Mouse (Mus musculus): ENCODE data around the gene Arhgap8. TPM values are rescaled to one million over a fixed set of nuclear protein-coding genes. Genes with fewer than 3 reads are reported as not detected.
A peak's percentile ranks its signal among the peaks of the same experiment; 100 is the strongest.

Arhgap8 gene
- polyA plus RNA-seq, 1 experiment from 2014 or later, result 2.8 TPM

DNA sequence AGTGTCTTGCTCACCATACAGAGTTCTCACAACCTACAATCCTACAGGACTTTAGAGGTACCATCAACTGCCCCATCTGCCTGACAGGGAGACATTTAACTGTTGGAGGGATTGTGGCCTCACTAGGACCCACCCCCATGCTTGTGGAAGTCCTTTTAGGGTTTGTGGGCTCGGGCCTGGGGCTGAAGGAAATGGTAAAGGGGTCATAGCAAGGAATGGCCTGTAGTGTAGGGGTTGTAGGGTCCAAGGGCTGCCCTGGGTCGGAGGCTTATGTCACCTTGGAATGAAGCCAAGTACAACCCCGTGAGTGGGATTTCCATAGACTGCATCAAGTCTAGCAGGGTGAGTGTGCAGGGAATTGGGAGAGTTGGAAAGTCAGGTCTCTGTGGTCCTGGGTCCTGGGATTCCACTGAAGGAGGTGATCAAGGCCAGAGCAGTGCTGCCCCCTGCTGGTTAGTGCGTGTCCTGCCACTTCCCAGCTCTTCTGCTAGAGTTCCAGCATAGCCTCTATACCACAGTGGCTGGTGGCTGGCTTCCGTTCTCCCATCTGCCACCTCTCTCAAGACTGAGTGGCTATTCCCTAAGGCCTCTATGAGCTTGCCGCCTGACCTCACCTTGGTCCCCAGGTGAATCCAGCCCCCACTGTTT, 19.6 kb upstream of the Arhgap8 start:
- no peaks in the 10 kb centered on the region for H3K36me3 ChIP-seq (replicated peaks; ENCODE audit: control insufficient read depth, insufficient read depth, low read depth, low read length)
- no peaks in the 10 kb centered on the region for H3K9me3 ChIP-seq (replicated peaks; ENCODE audit: control insufficient read depth, low read length)
- H3K27ac ChIP-seq (replicated peaks; ENCODE audit: low read depth, low read length), result no peak overlapping the region
- H3K4me2 ChIP-seq (ENCODE audit: low read depth, low read length), result no peak overlapping the region
- ATAC-seq (replicated peaks; ENCODE audit: insufficient number of reproducible peaks, low FRiP score, low TSS enrichment, low read depth), result no peak
- H3K27me3 ChIP-seq (ENCODE audit: control insufficient read depth, insufficient read depth, low read length), result no peaks in the 10 kb centered on the region
- peak; percentile 83 for DNase-seq (ENCODE audit: low spot score)
- 56% methylated on average over 6 of the region's 6 CpGs for WGBS
- H3K9ac ChIP-seq (replicated peaks; ENCODE audit: low read length), result no peak overlapping the region
- no peaks in the 10 kb centered on the region; the same call in none of the 2 replicates for H3K4me1 ChIP-seq (ENCODE audit: control insufficient read depth, insufficient read depth, low read length)
- no peak overlapping the region for H3K4me3 ChIP-seq (ENCODE audit: low read depth, low read length)

DNA sequence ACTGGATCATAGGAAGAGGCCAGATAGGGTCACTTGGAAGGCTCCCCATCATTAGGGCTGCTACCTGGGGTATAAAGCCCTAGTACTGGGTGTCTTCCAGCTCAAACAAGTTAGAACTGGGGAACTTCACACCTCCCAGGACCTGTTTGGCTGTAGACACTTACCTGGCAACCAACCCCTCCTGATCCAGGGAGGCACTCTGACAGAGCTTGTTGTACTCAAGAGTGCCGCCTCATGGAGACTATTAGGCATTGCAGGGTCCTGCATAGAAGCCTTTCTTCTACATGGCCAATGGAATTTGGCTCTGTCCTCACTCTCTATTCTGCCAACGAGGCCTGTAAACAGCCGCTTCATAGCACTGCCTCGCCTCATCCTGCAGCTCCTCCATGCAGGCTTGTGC, 17.9 kb upstream of the Arhgap8 start:
- Histone ChIP-seq H3K9ac (replicated peaks; ENCODE audit: low read length) (no peak overlapping the region), H3K27ac (replicated peaks; ENCODE audit: low read depth, low read length) (no peak overlapping the region), H3K9me3 (replicated peaks; ENCODE audit: control insufficient read depth, low read length) (no peaks in the 10 kb centered on the region), H3K4me3 (ENCODE audit: low read depth, low read length) (no peak overlapping the region), H3K4me1 (ENCODE audit: control insufficient read depth, insufficient read depth, low read length) (no peaks in the 10 kb centered on the region; the same call in none of the 2 replicates), H3K4me2 (ENCODE audit: low read depth, low read length) (no peak overlapping the region), H3K36me3 (replicated peaks; ENCODE audit: control insufficient read depth, insufficient read depth, low read depth, low read length) (no peaks in the 10 kb centered on the region), H3K27me3 (ENCODE audit: control insufficient read depth, insufficient read depth, low read length) (no peaks in the 10 kb centered on the region)
- no peak for ATAC-seq (replicated peaks; ENCODE audit: insufficient number of reproducible peaks, low FRiP score, low TSS enrichment, low read depth)
- DNase-seq (ENCODE audit: low spot score), result peak; percentile 73
- 33% methylated on average over 4 of the region's 4 CpGs for WGBS

DNA sequence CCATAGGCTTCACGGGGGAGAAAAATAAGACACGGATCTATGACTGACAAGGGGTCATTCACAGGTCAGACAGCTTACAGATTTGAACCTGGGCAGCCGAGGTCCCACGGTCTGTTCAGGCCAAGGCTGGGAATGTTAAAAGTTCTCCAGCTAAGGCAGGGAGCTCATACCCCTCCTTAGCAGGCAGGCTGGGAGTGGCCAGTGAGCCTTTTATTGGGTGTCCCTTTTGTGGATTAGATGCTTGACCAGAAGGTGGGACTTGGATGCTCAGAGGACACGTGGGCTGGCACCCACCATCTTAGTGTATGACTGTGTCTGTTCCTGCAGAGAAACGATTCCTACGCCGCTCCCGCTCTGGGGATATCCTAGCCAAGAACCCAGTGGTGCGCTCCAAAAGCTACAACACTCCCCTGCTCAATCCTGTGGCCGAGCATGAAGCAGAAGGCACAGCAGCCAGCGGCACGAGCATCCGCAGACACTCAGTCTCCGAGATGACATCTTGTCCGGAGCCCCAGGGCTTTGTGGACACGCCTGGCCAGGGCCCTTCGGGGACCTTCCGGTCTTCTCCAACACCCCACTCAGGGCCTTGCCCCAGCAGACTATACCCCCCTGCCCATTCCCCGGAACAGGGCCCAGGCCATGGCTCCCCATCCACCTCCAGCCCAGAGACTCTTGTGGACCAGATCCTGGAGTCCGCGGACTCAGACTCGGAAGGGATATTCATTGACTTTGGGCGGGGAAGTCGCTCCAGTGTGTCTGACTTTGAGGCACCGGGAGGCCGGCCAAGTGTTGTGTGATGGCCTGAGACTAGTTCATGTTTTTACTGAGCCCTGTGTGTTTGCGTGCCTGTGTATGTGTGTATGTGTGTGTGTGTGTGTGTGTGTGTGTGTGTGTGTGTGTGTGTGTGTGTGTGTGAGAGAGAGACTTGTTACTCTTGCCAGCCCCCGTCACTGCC, 17.2 kb upstream of the Arhgap8 start:
- no peaks in the 10 kb centered on the region; the same call in 1 of the 2 replicates for H3K4me1 ChIP-seq (ENCODE audit: control insufficient read depth, insufficient read depth, low read length)
- no peaks in the 10 kb centered on the region for H3K27me3 ChIP-seq (ENCODE audit: control insufficient read depth, insufficient read depth, low read length)
- DNase-seq (ENCODE audit: low spot score) (no peak), ATAC-seq (replicated peaks; ENCODE audit: insufficient number of reproducible peaks, low FRiP score, low TSS enrichment, low read depth) (no peak)
- no peak overlapping the region for H3K9ac ChIP-seq (replicated peaks; ENCODE audit: low read length)
- no peak overlapping the region for H3K4me2 ChIP-seq (ENCODE audit: low read depth, low read length)
- H3K4me3 ChIP-seq (ENCODE audit: low read depth, low read length), result no peak overlapping the region
- 90% methylated on average over 29 of the region's 29 CpGs for WGBS
- no peaks in the 10 kb centered on the region for H3K36me3 ChIP-seq (replicated peaks; ENCODE audit: control insufficient read depth, insufficient read depth, low read depth, low read length)
- no peaks in the 10 kb centered on the region for H3K9me3 ChIP-seq (replicated peaks; ENCODE audit: control insufficient read depth, low read length)
- no peak overlapping the region for H3K27ac ChIP-seq (replicated peaks; ENCODE audit: low read depth, low read length)

DNA sequence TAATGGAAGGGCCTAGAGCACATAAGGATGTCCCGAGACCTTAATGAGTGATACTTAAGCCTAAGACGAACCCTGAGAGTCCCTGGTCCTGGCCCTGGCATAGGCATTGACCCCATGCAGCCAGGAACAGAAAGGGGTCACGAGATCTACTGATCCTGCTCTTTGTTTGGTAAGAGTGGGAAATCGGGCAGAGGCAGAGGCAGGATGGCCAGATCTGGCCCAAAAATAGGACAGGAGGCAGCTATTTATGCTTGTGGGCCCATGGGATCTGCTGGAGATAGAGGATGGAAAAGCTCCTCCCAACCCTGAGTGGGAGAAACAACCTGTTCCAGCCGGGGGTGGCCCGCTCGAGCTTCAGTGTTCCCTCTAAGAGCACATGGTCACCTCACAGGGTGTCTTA, 15.9 kb upstream of the Arhgap8 start:
- Histone ChIP-seq H3K4me3 (ENCODE audit: low read depth, low read length) (no peak overlapping the region), H3K36me3 (replicated peaks; ENCODE audit: control insufficient read depth, insufficient read depth, low read depth, low read length) (no peaks in the 10 kb centered on the region), H3K9ac (replicated peaks; ENCODE audit: low read length) (no peak overlapping the region), H3K4me1 (ENCODE audit: control insufficient read depth, insufficient read depth, low read length) (no peaks in the 10 kb centered on the region), H3K4me2 (ENCODE audit: low read depth, low read length) (no peak overlapping the region), H3K9me3 (replicated peaks; ENCODE audit: control insufficient read depth, low read length) (no peaks in the 10 kb centered on the region), H3K27me3 (ENCODE audit: control insufficient read depth, insufficient read depth, low read length) (no peaks in the 10 kb centered on the region), H3K27ac (replicated peaks; ENCODE audit: low read depth, low read length) (no peak overlapping the region)
- no peak for ATAC-seq (replicated peaks; ENCODE audit: insufficient number of reproducible peaks, low FRiP score, low TSS enrichment, low read depth)
- DNase-seq (ENCODE audit: low spot score), result no peak
- WGBS, result 86% methylated on average over 7 of the region's 7 CpGs

DNA sequence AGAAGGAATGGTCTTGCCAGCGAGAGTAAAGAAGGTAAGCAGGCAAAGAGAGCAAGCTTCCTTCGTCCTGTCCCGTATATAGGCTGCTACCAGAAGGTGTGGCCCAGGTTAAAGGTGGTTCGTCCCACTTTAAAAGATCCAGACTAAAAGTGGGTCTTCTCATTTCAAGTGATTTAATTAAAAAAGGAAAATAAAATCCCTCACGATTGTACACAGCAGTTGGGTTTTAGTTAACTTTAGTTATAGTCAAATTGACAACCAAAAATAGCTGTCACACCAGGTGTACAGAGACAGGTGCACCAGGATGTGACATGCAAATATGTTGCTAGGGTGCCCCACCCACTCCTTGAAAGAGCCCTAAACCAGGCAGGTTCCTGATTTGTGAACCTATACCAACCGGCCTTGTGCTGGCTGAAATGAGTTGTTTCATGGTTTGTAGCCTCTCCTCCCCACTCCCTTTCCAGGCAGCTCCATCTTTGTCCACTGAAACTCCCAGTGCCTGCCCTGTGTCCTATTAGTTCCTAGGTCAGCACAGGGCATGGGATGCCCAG, 14.4 kb upstream of the Arhgap8 start:
- no peak overlapping the region for H3K4me2 ChIP-seq (ENCODE audit: low read depth, low read length)
- H3K4me1 ChIP-seq (ENCODE audit: control insufficient read depth, insufficient read depth, low read length), result no peaks in the 10 kb centered on the region
- ATAC-seq (replicated peaks; ENCODE audit: insufficient number of reproducible peaks, low FRiP score, low TSS enrichment, low read depth), result no peak
- no peak for DNase-seq (ENCODE audit: low spot score)
- H3K27me3 ChIP-seq (ENCODE audit: control insufficient read depth, insufficient read depth, low read length), result no peaks in the 10 kb centered on the region
- H3K36me3 ChIP-seq (replicated peaks; ENCODE audit: control insufficient read depth, insufficient read depth, low read depth, low read length), result no peaks in the 10 kb centered on the region
- no peak overlapping the region for H3K9ac ChIP-seq (replicated peaks; ENCODE audit: low read length)
- H3K4me3 ChIP-seq (ENCODE audit: low read depth, low read length), result no peak overlapping the region
- H3K27ac ChIP-seq (replicated peaks; ENCODE audit: low read depth, low read length), result no peak overlapping the region
- 85% methylated on average over 6 of the region's 6 CpGs for WGBS
- no peaks in the 10 kb centered on the region for H3K9me3 ChIP-seq (replicated peaks; ENCODE audit: control insufficient read depth, low read length)

DNA sequence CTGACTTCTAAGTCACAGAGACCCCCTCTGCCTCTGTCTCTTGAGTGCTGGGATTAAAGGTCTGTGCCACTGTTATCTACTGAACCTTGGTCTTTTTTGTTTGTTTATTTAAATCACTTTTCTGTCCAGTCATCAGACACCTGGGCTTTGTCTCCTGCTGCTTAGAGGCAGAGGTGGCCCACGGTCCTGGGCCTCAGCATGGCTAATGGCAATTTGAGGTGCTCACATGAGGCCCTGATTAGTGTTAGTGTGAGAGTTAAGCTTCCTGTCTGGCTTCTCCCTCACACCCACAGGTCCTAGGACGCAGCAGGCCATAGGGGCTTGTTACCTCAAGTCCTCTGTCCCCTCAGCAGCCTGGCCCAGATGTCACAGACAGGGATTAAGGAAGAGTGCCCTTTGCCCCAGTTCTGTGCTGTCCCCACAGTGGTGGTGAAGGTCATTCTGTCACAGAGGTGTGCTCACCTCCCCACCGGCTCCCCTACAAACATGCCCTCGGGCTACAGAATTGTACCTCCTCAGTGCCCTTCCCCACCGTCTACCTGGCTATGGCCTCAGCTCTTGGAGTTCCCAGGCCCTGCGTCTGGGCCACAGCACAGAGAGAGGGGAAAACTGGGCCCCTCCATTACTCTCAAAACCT, 12.8 kb upstream of the Arhgap8 start:
- 73% methylated on average over 6 of the region's 6 CpGs for WGBS
- H3K4me3 ChIP-seq (ENCODE audit: low read depth, low read length), result no peak overlapping the region
- no peak overlapping the region for H3K4me2 ChIP-seq (ENCODE audit: low read depth, low read length)
- no peak for DNase-seq (ENCODE audit: low spot score)
- no peak overlapping the region for H3K27ac ChIP-seq (replicated peaks; ENCODE audit: low read depth, low read length)
- no peaks in the 10 kb centered on the region for H3K27me3 ChIP-seq (ENCODE audit: control insufficient read depth, insufficient read depth, low read length)
- H3K36me3 ChIP-seq (replicated peaks; ENCODE audit: control insufficient read depth, insufficient read depth, low read depth, low read length), result no peaks in the 10 kb centered on the region
- no peaks in the 10 kb centered on the region for H3K4me1 ChIP-seq (ENCODE audit: control insufficient read depth, insufficient read depth, low read length)
- H3K9ac ChIP-seq (replicated peaks; ENCODE audit: low read length), result no peak overlapping the region
- H3K9me3 ChIP-seq (replicated peaks; ENCODE audit: control insufficient read depth, low read length), result no peaks in the 10 kb centered on the region
- ATAC-seq (replicated peaks; ENCODE audit: insufficient number of reproducible peaks, low FRiP score, low TSS enrichment, low read depth), result no peak

DNA sequence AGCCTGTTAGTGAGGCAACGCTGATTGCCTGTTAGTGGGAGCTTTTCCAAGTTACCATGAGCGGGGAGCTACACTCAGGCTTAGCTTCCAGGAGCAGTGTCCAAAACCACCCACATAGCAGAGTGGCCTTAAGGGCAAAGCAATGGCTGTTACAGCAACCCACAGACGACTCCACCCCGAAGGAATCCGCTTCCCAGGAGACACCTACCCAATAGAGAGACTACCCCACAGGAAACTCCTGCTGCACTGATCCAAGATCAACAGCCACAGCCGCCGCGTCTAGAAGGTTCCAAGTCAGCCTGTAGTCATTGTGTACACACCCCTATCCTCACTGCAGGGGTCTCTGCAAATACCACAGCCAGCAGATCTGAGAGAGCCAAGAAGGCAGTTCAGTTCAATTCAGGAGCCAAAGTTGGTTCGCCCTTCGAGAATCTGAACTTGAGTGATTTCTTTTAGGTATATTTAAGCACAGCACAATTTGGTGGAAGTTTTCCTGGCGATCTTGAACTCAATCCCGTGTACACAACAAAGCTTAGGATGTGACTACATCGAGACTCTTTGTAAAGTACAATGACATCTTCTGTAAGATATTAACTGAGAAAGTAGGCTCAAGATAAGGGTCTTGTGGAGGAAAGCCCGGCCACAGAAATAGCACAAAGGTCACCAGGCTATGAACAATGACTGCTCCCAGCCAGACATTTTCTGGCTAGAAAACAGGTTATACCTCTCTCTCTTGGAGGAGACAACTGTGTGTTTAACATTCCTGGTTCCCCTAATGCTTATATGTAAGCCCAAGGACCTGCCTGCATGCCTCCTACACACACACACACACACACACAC, 7.1 kb upstream of the Arhgap8 start:
- no peaks in the 10 kb centered on the region for H3K36me3 ChIP-seq (replicated peaks; ENCODE audit: control insufficient read depth, insufficient read depth, low read depth, low read length)
- no peak for DNase-seq (ENCODE audit: low spot score)
- H3K4me1 ChIP-seq (ENCODE audit: control insufficient read depth, insufficient read depth, low read length), result peaks cover 3% of the 10 kb centered on the region; the same call in 1 of the 2 replicates
- no peak overlapping the region for H3K9ac ChIP-seq (replicated peaks; ENCODE audit: low read length)
- ATAC-seq (replicated peaks; ENCODE audit: insufficient number of reproducible peaks, low FRiP score, low TSS enrichment, low read depth), result no peak
- no peaks in the 10 kb centered on the region for H3K9me3 ChIP-seq (replicated peaks; ENCODE audit: control insufficient read depth, low read length)
- WGBS, result 73% methylated on average over 14 of the region's 14 CpGs
- H3K4me3 ChIP-seq (ENCODE audit: low read depth, low read length), result no peak overlapping the region
- no peak overlapping the region for H3K27ac ChIP-seq (replicated peaks; ENCODE audit: low read depth, low read length)
- H3K4me2 ChIP-seq (ENCODE audit: low read depth, low read length), result no peak overlapping the region
- H3K27me3 ChIP-seq (ENCODE audit: control insufficient read depth, insufficient read depth, low read length), result no peaks in the 10 kb centered on the region
